Comparison of ENCODE assay signal across 8 mouse cellular contexts in the genomic region with DNA sequence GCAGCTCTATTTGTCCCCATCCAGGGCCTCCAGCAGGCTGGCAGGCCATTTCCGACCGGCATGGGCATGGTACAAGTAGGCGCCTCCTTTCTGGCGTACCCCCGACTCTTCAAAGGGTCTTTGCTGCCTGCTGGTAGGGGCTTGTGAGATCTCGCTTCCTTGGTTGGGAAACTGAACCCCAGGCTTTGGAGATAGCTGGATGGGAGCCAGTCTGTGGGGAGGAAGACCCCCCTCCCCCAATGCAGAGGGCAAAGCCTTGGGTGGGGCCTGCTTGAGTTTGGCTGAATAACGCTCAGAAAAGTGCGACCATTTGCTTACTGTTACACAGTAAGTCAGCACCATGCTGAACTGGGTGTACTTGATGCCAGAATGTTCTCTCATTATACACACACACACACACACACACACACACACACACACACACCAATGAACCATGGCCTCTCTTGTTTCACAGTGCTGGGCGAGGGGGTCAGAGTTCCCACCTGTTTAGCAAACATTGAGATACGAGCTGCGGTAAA. TPM values are rescaled to one million over a fixed set of nuclear protein-coding genes. Genes with fewer than 3 reads are reported as not detected.
A peak's percentile ranks its signal among the peaks of the same experiment; 100 is the strongest.
DNase-seq lines count a peak whose midpoint lies in the region; ATAC-seq and TF ChIP-seq lines count a peak whose summit lies in the region.

No protein-coding gene starts in this region.

- H3K4me1 ChIP-seq in testis, adult 2 months (ENCODE audit: control insufficient read depth, insufficient read depth, low read length), result peaks cover 43% of the 10 kb centered on the region
- peaks cover 51% of the 10 kb centered on the region for H3K4me1 ChIP-seq in forebrain, embryonic 13.5 days
- H3K4me1 ChIP-seq in limb, embryonic 10.5 days, result peaks cover 45% of the 10 kb centered on the region
- H3K4me1 ChIP-seq in neural tube, embryonic 12.5 days, result peaks cover 29% of the 10 kb centered on the region

- H3K4me3 ChIP-seq in testis, adult 2 months (ENCODE audit: control insufficient read depth, low read depth, low read length), result peak overlapping the region; percentile 48
- H3K4me3 ChIP-seq in forebrain, embryonic 13.5 days, result peak overlapping the region; percentile 97
- H3K4me3 ChIP-seq in limb, embryonic 10.5 days, result peak overlapping the region; percentile 85
- peak overlapping the region; percentile 96 for H3K4me3 ChIP-seq in neural tube, embryonic 12.5 days

- H3K9me3 ChIP-seq in forebrain, embryonic 13.5 days (replicated peaks), result no peaks in the 10 kb centered on the region
- no peaks in the 10 kb centered on the region for H3K9me3 ChIP-seq in limb, embryonic 10.5 days (replicated peaks)
- no peaks in the 10 kb centered on the region for H3K9me3 ChIP-seq in neural tube, embryonic 12.5 days

- no peak overlapping the region for H3K27ac ChIP-seq in testis, adult 2 months (ENCODE audit: control insufficient read depth, insufficient read depth, low read depth, low read length)
- H3K27ac ChIP-seq in forebrain, embryonic 13.5 days, result peak overlapping the region; percentile 98
- H3K27ac ChIP-seq in limb, embryonic 10.5 days, result peak overlapping the region; percentile 98
- H3K27ac ChIP-seq in neural tube, embryonic 12.5 days, result peak overlapping the region; percentile 87

- H3K27me3 ChIP-seq in testis, adult 2 months (ENCODE audit: control insufficient read depth, insufficient read depth, low read length), result no peaks in the 10 kb centered on the region
- 0 out of 2 replicates have a peak, but pooled peaks cover 3% of the 10 kb centered on the region for H3K27me3 ChIP-seq in forebrain, embryonic 13.5 days
- no peaks in the 10 kb centered on the region for H3K27me3 ChIP-seq in limb, embryonic 10.5 days (ENCODE audit: low read depth, poor library complexity, severe bottlenecking)
- H3K27me3 ChIP-seq in neural tube, embryonic 12.5 days (replicated peaks), result no peaks in the 10 kb centered on the region

- no peak for TF ChIP-seq POLR2A in testis, adult 2 months (IDR thresholded peaks at IDR 0.05; ENCODE audit: control insufficient read depth, low read depth, low read length)

- peak overlapping the region; percentile 99 for H3K4me2 ChIP-seq in forebrain, embryonic 13.5 days
- H3K4me2 ChIP-seq in neural tube, embryonic 12.5 days (replicated peaks), result peak overlapping the region; percentile 98

- no peak for TF ChIP-seq CTCF in testis, adult 2 months (IDR thresholded peaks at IDR 0.05; ENCODE audit: control insufficient read depth, insufficient read depth, insufficient replicate concordance, low read depth, low read length)

- WGBS in forebrain, embryonic 13.5 days, result under 1% methylated on average over 11 of the region's 11 CpGs
- WGBS in limb, embryonic 10.5 days, result 1% methylated on average over 11 of the region's 11 CpGs
- 2% methylated on average over 11 of the region's 11 CpGs for WGBS in neural tube, embryonic 12.5 days

- DNase-seq in testis, postnatal 14 days (ENCODE audit: low spot score), result no peak
- no peak for DNase-seq in limb, embryonic 10.5 days (ENCODE audit: low spot score)
- no peak for DNase-seq in spleen, postnatal 14 days (ENCODE audit: low spot score in 2 of 2)
- DNase-seq in layer of hippocampus, adult 8-10 months (ENCODE audit: low spot score in 2 of 2), result no peak
- no peak for DNase-seq in testis, postnatal 10 days (ENCODE audit: low spot score)

- H3K36me3 ChIP-seq in testis, adult 2 months (ENCODE audit: control insufficient read depth, insufficient read depth, low read length), result no peaks in the 10 kb centered on the region
- H3K36me3 ChIP-seq in forebrain, embryonic 13.5 days (ENCODE audit: poor library complexity, severe bottlenecking), result peaks cover 16% of the 10 kb centered on the region
- peaks cover 54% of the 10 kb centered on the region for H3K36me3 ChIP-seq in limb, embryonic 10.5 days
- peaks cover 16% of the 10 kb centered on the region for H3K36me3 ChIP-seq in neural tube, embryonic 12.5 days

- peak overlapping the region; percentile 99 for H3K9ac ChIP-seq in forebrain, embryonic 13.5 days
- H3K9ac ChIP-seq in neural tube, embryonic 12.5 days, result peak overlapping the region; percentile 98

- ATAC-seq in forebrain, embryonic 13.5 days, result 0 out of 2 replicates have a peak, but pooled peaks have one; percentile 0
- no peak for ATAC-seq in neural tube, embryonic 12.5 days (ENCODE audit: low FRiP score, low read depth)

RNA-seq across cellular contexts. Expression of a gene that starts 2.4 kb away (rescaled TPM):
- 27.1 and 27.3 TPM in 2 replicates for polyA plus RNA-seq in testis, adult 2 months (2012; rRNA removed)
- polyA plus RNA-seq in forebrain, embryonic 13.5 days (2015; fragmentation: Nextera tagmentation; extraction: Ambion mirVana), result 521 and 522 TPM in 2 replicates
- 806 and 864 TPM in 2 replicates for polyA plus RNA-seq in limb, embryonic 10.5 days (2016; fragmentation: Nextera tagmentation; extraction: Ambion mirVana)
- 733 and 746 TPM in 2 replicates for polyA plus RNA-seq in neural tube, embryonic 12.5 days (2016; fragmentation: Nextera tagmentation; extraction: Ambion mirVana)
- 100 to 1,000 TPM; 150 to 174 (median 163) TPM for total RNA-seq in layer of hippocampus, adult 8-10 months (2022)

RNA-seq across cellular contexts. Expression of a gene that starts 55.9 kb away (rescaled TPM):
- 1,383 and 1,491 TPM in 2 replicates for polyA plus RNA-seq in testis, adult 2 months (2012; rRNA removed)
- 15,903 and 18,325 TPM in 2 replicates for polyA plus RNA-seq in forebrain, embryonic 13.5 days (2015; fragmentation: Nextera tagmentation; extraction: Ambion mirVana)
- 13,950 and 14,682 TPM in 2 replicates for polyA plus RNA-seq in limb, embryonic 10.5 days (2016; fragmentation: Nextera tagmentation; extraction: Ambion mirVana)
- 13,231 and 15,185 TPM in 2 replicates for polyA plus RNA-seq in neural tube, embryonic 12.5 days (2016; fragmentation: Nextera tagmentation; extraction: Ambion mirVana)
- 1,000 to 10,000 TPM; 2,836 to 3,420 (median 3,105) TPM for total RNA-seq in layer of hippocampus, adult 8-10 months (2022)

Comparison
In these comparisons a context has a peak if more than half of its experiments do, and no peak if none do; other contexts are left out.
1. RNA of a gene that starts 2.4 kb away (polyA plus RNA-seq): 806 to 864 TPM in limb, embryonic 10.5 days, 733 to 746 TPM in neural tube, embryonic 12.5 days and 521 to 522 TPM in forebrain, embryonic 13.5 days; 27.1 to 27.3 TPM in testis, adult 2 months; every median in the first group is over 10 times any median in the second.
2. Peak in every context shown above with its lines, with median percentiles within 50 percentile points of each other: H3K4me3 ChIP-seq.